Mouse (Mus musculus): ENCODE measurements at regions not wholly inside any gene's neighbourhood (a gene's known extent, or its start where the extent isn't known, plus 50 kb on each side); places are given as distances from the start of the nearest gene placed in this dataset.

DNA sequence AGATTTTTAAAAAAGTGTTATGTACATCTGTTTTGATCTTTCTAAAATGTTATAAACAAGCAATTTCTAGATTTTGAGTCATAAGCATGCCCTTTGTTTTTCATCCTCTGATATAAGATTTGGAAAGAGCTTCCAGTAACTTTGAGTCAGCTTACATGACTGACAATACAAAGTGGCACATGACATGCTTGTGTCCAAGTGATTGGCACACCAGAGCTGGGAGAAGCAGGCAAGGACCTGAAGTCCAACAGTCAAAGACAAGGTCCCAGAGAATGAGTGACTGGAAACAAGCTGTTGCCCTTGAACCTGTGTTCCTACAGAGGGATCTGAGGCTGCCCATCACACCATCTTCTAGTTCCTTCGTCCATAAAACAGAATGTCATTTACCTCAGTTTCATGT, 708.5 kb upstream of the N6amt1 start:
- WGBS = 71% methylated on average over 1 of the region's 1 CpGs
- ATAC-seq (replicated peaks; ENCODE audit: insufficient number of reproducible peaks, low FRiP score, low TSS enrichment, low read depth) = no peak

DNA sequence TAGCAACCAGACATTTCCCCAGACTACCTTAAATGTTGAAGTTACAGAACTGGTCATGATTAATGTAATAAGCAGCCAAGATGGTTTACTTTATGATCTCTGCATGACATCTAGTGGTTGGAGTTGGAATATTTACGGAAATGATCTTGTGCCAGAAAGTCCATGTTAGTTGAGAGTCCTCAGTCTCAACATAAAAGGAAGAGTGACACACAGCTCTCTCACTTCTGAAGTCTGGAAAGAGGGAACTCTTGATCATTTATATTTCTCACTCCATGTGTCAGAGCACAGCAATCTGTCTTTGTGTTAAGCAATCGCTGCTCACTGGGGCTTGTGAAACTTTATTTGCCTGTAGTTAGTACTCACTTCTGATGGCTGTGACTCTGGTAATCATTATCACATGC, 709.1 kb upstream of the N6amt1 start:
- Histone ChIP-seq H3K4me2 (ENCODE audit: low read depth, low read length) (no peak overlapping the region), H3K9ac (replicated peaks; ENCODE audit: low read length) (no peak overlapping the region), H3K36me3 (replicated peaks; ENCODE audit: control insufficient read depth, insufficient read depth, low read depth, low read length) (no peaks in the 10 kb centered on the region), H3K4me3 (ENCODE audit: low read depth, low read length) (no peak overlapping the region), H3K9me3 (replicated peaks; ENCODE audit: control insufficient read depth, low read length) (no peaks in the 10 kb centered on the region), H3K27me3 (ENCODE audit: control insufficient read depth, insufficient read depth, low read length) (no peaks in the 10 kb centered on the region), H3K4me1 (ENCODE audit: control insufficient read depth, insufficient read depth, low read length) (no peaks in the 10 kb centered on the region), H3K27ac (replicated peaks; ENCODE audit: low read depth, low read length) (no peak overlapping the region)
- no peak for ATAC-seq (replicated peaks; ENCODE audit: insufficient number of reproducible peaks, low FRiP score, low TSS enrichment, low read depth)
- peak; percentile 90 for DNase-seq (ENCODE audit: low spot score)
- whole genome bisulfite sequencing = 39% methylated on average over 2 of the region's 2 CpGs

More for the DNA sequence above, 708.5 kb upstream of the N6amt1 start:
- H3K4me2 ChIP-seq (ENCODE audit: low read depth, low read length) = no peak overlapping the region
- no peaks in the 10 kb centered on the region for H3K27me3 ChIP-seq (ENCODE audit: control insufficient read depth, insufficient read depth, low read length)
- H3K27ac ChIP-seq (replicated peaks; ENCODE audit: low read depth, low read length) = no peak overlapping the region
- H3K4me1 ChIP-seq (ENCODE audit: control insufficient read depth, insufficient read depth, low read length) = no peaks in the 10 kb centered on the region
- H3K9ac ChIP-seq (replicated peaks; ENCODE audit: low read length) = no peak overlapping the region
- H3K4me3 ChIP-seq (ENCODE audit: low read depth, low read length) = no peak overlapping the region
- H3K36me3 ChIP-seq (replicated peaks; ENCODE audit: control insufficient read depth, insufficient read depth, low read depth, low read length) = no peaks in the 10 kb centered on the region
- DNase-seq (ENCODE audit: low spot score) = no peak
- no peaks in the 10 kb centered on the region for H3K9me3 ChIP-seq (replicated peaks; ENCODE audit: control insufficient read depth, low read length)

DNA sequence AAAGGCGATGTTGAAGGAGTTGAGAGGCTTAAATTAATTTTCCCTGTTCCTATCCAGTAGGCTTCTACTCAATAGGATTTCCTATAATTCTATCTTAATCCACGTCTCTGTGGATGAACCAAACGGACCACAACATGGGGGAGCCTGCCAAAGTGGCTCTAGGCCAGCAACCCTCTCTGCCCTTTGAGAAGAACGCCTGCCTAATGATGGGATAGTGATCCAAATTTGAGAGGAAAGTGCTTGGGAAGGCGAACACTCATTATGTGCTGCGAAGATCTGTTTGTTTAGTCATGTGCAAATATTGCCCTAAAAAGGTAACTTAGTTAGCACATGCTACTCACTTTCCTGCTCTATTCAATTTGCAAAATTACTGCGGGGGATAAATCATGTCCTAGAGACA, 702.5 kb upstream of the Adamts5 start:
- Histone ChIP-seq H3K9ac (replicated peaks; ENCODE audit: low read length) (no peak overlapping the region), H3K4me3 (ENCODE audit: low read depth, low read length) (no peak overlapping the region), H3K4me2 (ENCODE audit: low read depth, low read length) (no peak overlapping the region), H3K27me3 (ENCODE audit: control insufficient read depth, insufficient read depth, low read length) (no peaks in the 10 kb centered on the region), H3K27ac (replicated peaks; ENCODE audit: low read depth, low read length) (no peak overlapping the region), H3K4me1 (ENCODE audit: control insufficient read depth, insufficient read depth, low read length) (no peaks in the 10 kb centered on the region), H3K36me3 (replicated peaks; ENCODE audit: control insufficient read depth, insufficient read depth, low read depth, low read length) (no peaks in the 10 kb centered on the region), H3K9me3 (replicated peaks; ENCODE audit: control insufficient read depth, low read length) (no peaks in the 10 kb centered on the region)
- DNase-seq (ENCODE audit: low spot score) = no peak
- WGBS = 85% methylated on average over 7 of the region's 7 CpGs
- ATAC-seq (replicated peaks; ENCODE audit: insufficient number of reproducible peaks, low FRiP score, low TSS enrichment, low read depth) = no peak

DNA sequence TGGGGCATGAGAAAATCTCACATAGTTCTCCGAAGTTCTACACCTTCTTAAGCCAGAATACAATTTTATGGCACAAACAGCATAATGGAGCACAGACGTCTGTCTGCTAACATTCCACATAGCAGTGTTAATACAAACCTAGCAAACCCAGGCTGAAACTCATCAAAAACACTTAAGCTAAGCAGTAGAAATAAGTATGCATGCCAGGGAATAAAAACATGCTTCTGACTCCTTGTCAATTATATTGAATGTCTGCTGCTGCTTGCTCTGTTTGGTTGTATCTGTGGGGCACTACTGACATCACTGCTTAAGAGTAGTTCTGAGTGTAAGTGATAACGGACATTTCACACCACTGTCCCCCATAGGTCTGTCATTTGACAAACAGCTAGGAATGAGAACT, 693.4 kb upstream of the Adamts5 start:
- Histone ChIP-seq H3K36me3 (replicated peaks; ENCODE audit: control insufficient read depth, insufficient read depth, low read depth, low read length) (no peaks in the 10 kb centered on the region), H3K4me1 (ENCODE audit: control insufficient read depth, insufficient read depth, low read length) (no peaks in the 10 kb centered on the region), H3K9me3 (replicated peaks; ENCODE audit: control insufficient read depth, low read length) (no peaks in the 10 kb centered on the region), H3K4me2 (ENCODE audit: low read depth, low read length) (no peak overlapping the region), H3K9ac (replicated peaks; ENCODE audit: low read length) (no peak overlapping the region), H3K27ac (replicated peaks; ENCODE audit: low read depth, low read length) (no peak overlapping the region), H3K4me3 (ENCODE audit: low read depth, low read length) (no peak overlapping the region), H3K27me3 (ENCODE audit: control insufficient read depth, insufficient read depth, low read length) (no peaks in the 10 kb centered on the region)
- WGBS = 83% methylated on average over 3 of the region's 3 CpGs
- DNase-seq (ENCODE audit: low spot score) (no peak), ATAC-seq (replicated peaks; ENCODE audit: insufficient number of reproducible peaks, low FRiP score, low TSS enrichment, low read depth) (no peak)

DNA sequence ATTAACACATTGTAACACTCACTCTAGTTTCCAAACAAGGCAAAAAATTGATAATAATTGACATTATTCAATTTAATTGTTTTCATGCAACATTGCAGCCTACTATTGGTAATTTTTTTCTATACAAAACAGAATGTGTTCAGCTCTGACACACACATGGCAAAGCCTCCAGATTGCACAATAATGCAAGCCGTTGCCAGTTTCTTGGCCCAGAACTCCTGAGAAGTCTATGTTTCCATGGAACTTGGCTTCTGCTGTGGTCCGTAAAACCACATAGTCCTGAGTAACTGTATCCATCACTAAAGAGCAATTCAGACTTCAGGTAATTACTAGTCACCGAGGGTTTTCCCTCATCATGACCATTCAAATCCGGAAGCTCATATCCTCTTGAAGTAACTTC, 684.4 kb upstream of the Adamts5 start:
- Histone ChIP-seq H3K27ac (replicated peaks; ENCODE audit: low read depth, low read length) (no peak overlapping the region), H3K9ac (replicated peaks; ENCODE audit: low read length) (no peak overlapping the region), H3K4me2 (ENCODE audit: low read depth, low read length) (no peak overlapping the region), H3K4me1 (ENCODE audit: control insufficient read depth, insufficient read depth, low read length) (no peaks in the 10 kb centered on the region), H3K27me3 (ENCODE audit: control insufficient read depth, insufficient read depth, low read length) (no peaks in the 10 kb centered on the region), H3K4me3 (ENCODE audit: low read depth, low read length) (no peak overlapping the region), H3K9me3 (replicated peaks; ENCODE audit: control insufficient read depth, low read length) (no peaks in the 10 kb centered on the region), H3K36me3 (replicated peaks; ENCODE audit: control insufficient read depth, insufficient read depth, low read depth, low read length) (no peaks in the 10 kb centered on the region)
- ATAC-seq (replicated peaks; ENCODE audit: insufficient number of reproducible peaks, low FRiP score, low TSS enrichment, low read depth) = no peak
- 92% methylated on average over 4 of the region's 4 CpGs for WGBS
- DNase-seq (ENCODE audit: low spot score) = no peak

DNA sequence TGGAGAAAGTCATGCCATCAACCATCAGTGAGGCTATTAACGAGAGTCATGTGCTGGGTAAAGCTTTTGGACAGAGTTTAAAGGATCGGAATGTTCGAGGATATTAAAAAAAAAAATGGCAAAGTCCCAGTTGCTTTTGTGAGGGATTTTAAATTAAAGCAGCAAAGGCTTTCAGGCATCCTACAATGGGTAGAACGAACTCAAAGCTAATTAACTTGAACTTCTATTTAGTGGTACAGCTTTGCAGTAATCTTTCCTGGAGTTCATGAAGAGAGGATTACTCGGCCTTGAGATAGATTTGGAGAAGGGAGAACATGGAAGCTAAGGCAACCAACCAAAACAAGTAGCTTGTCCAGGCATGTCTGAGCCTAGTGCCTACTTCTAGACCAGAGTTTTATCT, 676.7 kb upstream of the Adamts5 start:
- no peak overlapping the region for H3K9ac ChIP-seq (replicated peaks; ENCODE audit: low read length)
- WGBS = 76% methylated on average over 5 of the region's 5 CpGs
- DNase-seq (ENCODE audit: low spot score) = no peak
- ATAC-seq (replicated peaks; ENCODE audit: insufficient number of reproducible peaks, low FRiP score, low TSS enrichment, low read depth) = no peak
- no peaks in the 10 kb centered on the region for H3K4me1 ChIP-seq (ENCODE audit: control insufficient read depth, insufficient read depth, low read length)
- no peaks in the 10 kb centered on the region for H3K27me3 ChIP-seq (ENCODE audit: control insufficient read depth, insufficient read depth, low read length)
- no peaks in the 10 kb centered on the region for H3K36me3 ChIP-seq (replicated peaks; ENCODE audit: control insufficient read depth, insufficient read depth, low read depth, low read length)
- H3K4me2 ChIP-seq (ENCODE audit: low read depth, low read length) = no peak overlapping the region
- no peak overlapping the region for H3K27ac ChIP-seq (replicated peaks; ENCODE audit: low read depth, low read length)
- no peaks in the 10 kb centered on the region for H3K9me3 ChIP-seq (replicated peaks; ENCODE audit: control insufficient read depth, low read length)
- H3K4me3 ChIP-seq (ENCODE audit: low read depth, low read length) = no peak overlapping the region

DNA sequence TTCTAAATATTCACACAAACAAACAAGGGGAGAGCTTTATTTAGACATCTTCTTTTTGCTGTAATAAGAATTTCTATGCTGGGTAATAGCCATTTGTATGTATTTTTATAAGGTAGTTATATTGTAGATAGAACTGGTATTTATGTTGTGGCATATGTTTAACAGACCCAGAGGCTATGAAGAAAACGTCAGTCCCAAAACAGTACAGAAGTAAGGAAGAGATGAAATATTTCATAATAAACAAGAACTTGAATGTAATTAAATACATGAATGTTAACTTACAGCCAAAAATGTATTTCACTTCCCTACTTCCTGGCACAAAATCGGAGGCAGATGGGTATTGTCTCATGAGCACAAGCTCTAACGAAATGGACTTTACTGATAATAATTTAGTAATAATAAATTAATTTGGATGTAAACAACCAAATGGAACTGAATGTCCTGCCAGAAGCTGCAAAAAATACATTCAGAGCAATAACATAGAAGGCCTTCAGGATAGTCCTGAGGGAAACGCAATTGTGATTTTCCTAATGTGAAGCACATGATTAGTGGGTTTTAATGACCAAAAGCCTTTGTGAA, 645.9 kb upstream of the Adamts5 start:
- H3K4me3 ChIP-seq (ENCODE audit: low read depth, low read length) = no peak overlapping the region
- no peaks in the 10 kb centered on the region for H3K4me1 ChIP-seq (ENCODE audit: control insufficient read depth, insufficient read depth, low read length)
- no peak for ATAC-seq (replicated peaks; ENCODE audit: insufficient number of reproducible peaks, low FRiP score, low TSS enrichment, low read depth)
- H3K9me3 ChIP-seq (replicated peaks; ENCODE audit: control insufficient read depth, low read length) = no peaks in the 10 kb centered on the region
- H3K36me3 ChIP-seq (replicated peaks; ENCODE audit: control insufficient read depth, insufficient read depth, low read depth, low read length) = no peaks in the 10 kb centered on the region
- H3K4me2 ChIP-seq (ENCODE audit: low read depth, low read length) = no peak overlapping the region
- WGBS = 85% methylated on average over 4 of the region's 4 CpGs
- no peak overlapping the region for H3K9ac ChIP-seq (replicated peaks; ENCODE audit: low read length)
- H3K27me3 ChIP-seq (ENCODE audit: control insufficient read depth, insufficient read depth, low read length) = no peaks in the 10 kb centered on the region
- H3K27ac ChIP-seq (replicated peaks; ENCODE audit: low read depth, low read length) = no peak overlapping the region
- no peak for DNase-seq (ENCODE audit: low spot score)

DNA sequence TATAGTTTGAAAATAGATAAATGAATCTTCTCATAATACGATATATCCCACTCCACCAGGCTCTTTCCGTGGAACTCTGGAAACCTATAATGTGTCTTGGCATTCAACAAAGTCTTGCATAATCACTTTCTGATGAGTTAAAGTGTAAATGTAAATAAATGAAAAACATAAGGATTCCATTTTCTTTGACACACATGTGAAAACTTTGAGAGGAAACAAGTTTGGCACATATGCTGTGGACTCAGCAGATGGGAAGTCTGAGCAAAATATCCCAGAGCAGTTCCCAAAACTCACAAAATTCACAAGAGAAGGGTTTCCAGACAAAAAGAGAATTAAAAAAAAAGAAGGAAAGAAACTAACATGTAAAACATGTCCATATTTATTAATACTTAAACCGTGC, 645.3 kb upstream of the Adamts5 start:
- no peak overlapping the region for H3K27ac ChIP-seq (replicated peaks; ENCODE audit: low read depth, low read length)
- no peaks in the 10 kb centered on the region for H3K4me1 ChIP-seq (ENCODE audit: control insufficient read depth, insufficient read depth, low read length)
- H3K4me2 ChIP-seq (ENCODE audit: low read depth, low read length) = no peak overlapping the region
- no peak overlapping the region for H3K9ac ChIP-seq (replicated peaks; ENCODE audit: low read length)
- H3K9me3 ChIP-seq (replicated peaks; ENCODE audit: control insufficient read depth, low read length) = no peaks in the 10 kb centered on the region
- ATAC-seq (replicated peaks; ENCODE audit: insufficient number of reproducible peaks, low FRiP score, low TSS enrichment, low read depth) = no peak
- DNase-seq (ENCODE audit: low spot score) = no peak
- H3K4me3 ChIP-seq (ENCODE audit: low read depth, low read length) = no peak overlapping the region
- H3K36me3 ChIP-seq (replicated peaks; ENCODE audit: control insufficient read depth, insufficient read depth, low read depth, low read length) = no peaks in the 10 kb centered on the region
- no peaks in the 10 kb centered on the region for H3K27me3 ChIP-seq (ENCODE audit: control insufficient read depth, insufficient read depth, low read length)
- WGBS = 85% methylated on average over 3 of the region's 3 CpGs
